Mouse (Mus musculus) adrenal gland, adult 18-20 months (tissue): Measurements from ENCODE around the gene Gm49366. TPM values are rescaled to one million over a fixed set of nuclear protein-coding genes. Genes with fewer than 3 reads are reported as not detected.
"Not testable (repeated sequence)": the region's sequence is repeated elsewhere in the genome, so short reads cannot be mapped to it uniquely, and the experiment has no call there.

ENCODE experiments used
- DNase-seq, 2 experiments: peaks; one replicate each; pipeline ENCODE4 v3.0.0; 2021 to 2022; ENCODE audit warnings: low spot score in 2 of 2
- total RNA-seq, 2 experiments: library from RNA; stranded (reverse); gene quantifications; 1 replicate in 1 of 2; 2 replicates in 1 of 2; pipeline ENCODE4 v1.2.3; 2021

Gene Gm49366
- total RNA-seq, 2 experiments from 2014 or later = not detected

- no peak for DNase-seq
Measured at GRCm38 (mm10) chr12:84071696-84072095, 33.0 kb downstream of the Gm49366 start.

- no peak for DNase-seq
Measured at GRCm38 (mm10) chr12:84077371-84077990, 38.7 kb downstream of the Gm49366 start.

- no peak for DNase-seq
Measured at GRCm38 (mm10) chr12:84083842-84084241, 45.1 kb downstream of the Gm49366 start.

- DNase-seq = no peak
Measured at GRCm38 (mm10) chr12:84084581-84084980, 45.8 kb downstream of the Gm49366 start.

DNA sequence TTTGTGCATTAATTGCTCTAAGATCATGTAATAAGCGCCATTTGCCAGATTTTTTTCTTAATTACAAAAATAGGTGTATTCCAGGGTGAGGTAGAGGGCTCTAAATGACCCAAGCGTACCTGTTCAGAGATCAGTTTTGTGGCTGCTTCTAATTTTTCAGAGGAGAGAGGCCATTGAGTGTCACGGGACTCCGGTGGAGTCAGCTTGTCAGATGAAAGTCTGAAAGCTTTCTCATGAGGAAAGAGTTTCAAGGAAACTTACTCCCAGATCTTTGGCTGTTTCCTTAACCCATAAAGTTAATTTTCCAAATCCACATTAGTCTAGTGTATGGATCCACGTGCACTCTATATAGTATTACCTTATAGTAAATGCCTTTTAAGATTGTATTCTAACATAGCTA lies 55.9 kb downstream of the Gm49366 start:
- DNase-seq = not testable (repeated sequence)

- no peak for DNase-seq
Measured at GRCm38 (mm10) chr12:84099605-84100004, 60.9 kb downstream of the Gm49366 start.

- no peak for DNase-seq
Measured at GRCm38 (mm10) chr12:84100071-84100470, 61.3 kb downstream of the Gm49366 start.

- DNase-seq = peak; percentile 43 to 53
Measured at GRCm38 (mm10) chr12:84100604-84101492, 62.1 kb downstream of the Gm49366 start, which contains the start of gene Acot6. Gene Acot6, plus strand, starts transcription at chr12:84100654.

- DNase-seq = no peak
Measured at GRCm38 (mm10) chr12:84101493-84101845, 62.7 kb downstream of the Gm49366 start.

GRCm38 (mm10) chr12:84107012-84107411 lies 68.3 kb downstream of the Gm49366 start:
- no peak for DNase-seq

DNA sequence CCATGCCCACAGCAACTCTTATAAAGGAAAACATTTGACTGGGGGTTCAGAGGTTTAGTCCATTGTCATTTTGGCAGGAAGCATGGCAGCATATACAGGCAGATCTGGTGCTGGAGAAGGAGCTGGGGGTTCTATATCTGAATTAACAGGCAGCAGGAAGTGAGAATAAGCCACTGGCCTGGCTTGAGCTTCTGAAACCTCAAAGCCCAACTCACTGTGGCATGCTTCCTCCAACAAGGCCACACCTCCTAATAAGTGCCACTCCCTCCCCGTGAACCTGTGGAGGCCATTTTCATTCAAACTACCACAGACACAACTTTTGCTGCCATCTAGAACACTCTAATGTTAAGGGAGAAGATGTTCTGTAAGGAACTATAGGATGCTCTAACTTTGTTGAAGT lies 69.0 kb downstream of the Gm49366 start:
- DNase-seq = no peak

Other genes starting within 250 kb of the Gm49366 start
- gene Numb, start 117.0 kb upstream of the Gm49366 start, total RNA-seq = 10 to 100 TPM; 51.9 to 57.5 TPM
- 10 to 100 TPM; 15.2 to 16.4 TPM for gene Riox1, start 88.3 kb upstream of the Gm49366 start, total RNA-seq
- not detected for gene Heatr4, start 54.1 kb upstream of the Gm49366 start, total RNA-seq
- 10 to 100 TPM; 19.2 to 38.5 TPM for gene Acot2, start 51.1 kb upstream of the Gm49366 start, total RNA-seq
- gene Acot1, start 29.4 kb upstream of the Gm49366 start, total RNA-seq = 10 to 100 TPM in 1 of 2 experiments, 1 to 10 TPM in 1; 8.5 to 12.6 TPM
- 1 to 10 TPM; 1.7 to 3.7 TPM for gene Acot4, start 556 bp upstream of the Gm49366 start, total RNA-seq
- gene Acot3, start 13.2 kb downstream of the Gm49366 start, total RNA-seq = 1 to 10 TPM in 1 of 2 experiments, not detected in 1; 1.3 TPM
- under 1 TPM; 0.22 to 0.46 TPM for gene Acot5, start 30.4 kb downstream of the Gm49366 start, total RNA-seq
- 1 to 10 TPM; 3.4 to 5.4 TPM for gene Acot6, start 61.7 kb downstream of the Gm49366 start, total RNA-seq
- 10 to 100 TPM; 15.5 to 16.8 TPM for gene Dnal1, start 75.4 kb downstream of the Gm49366 start, total RNA-seq
- under 1 TPM; 0.26 to 0.36 TPM for gene Pnma1, start 109.6 kb downstream of the Gm49366 start, total RNA-seq
- 10 to 100 TPM; 17.5 to 20.6 TPM for gene Elmsan1, start 179.9 kb downstream of the Gm49366 start, total RNA-seq
- 100 to 1,000 TPM in 1 of 2 experiments, 10 to 100 TPM in 1; 82.5 to 110 TPM for gene Ptgr2, start 246.3 kb downstream of the Gm49366 start, total RNA-seq